Mouse (Mus musculus) midbrain, postnatal 0 days (tissue): Measurements from ENCODE around the gene Miox. TPM values are rescaled to one million over a fixed set of nuclear protein-coding genes. Genes with fewer than 3 reads are reported as not detected.

Source experiments
- ATAC-seq: fragments of 200-750 bp; cut with Nextera tagmentation; 2 replicates; pipeline ENCODE4 v1.8.0; 2017; ENCODE audit warnings: moderate number of reproducible peaks, mild to moderate bottlenecking, moderate TSS enrichment, moderate library complexity; ENCODE audit not compliant: low FRiP score
- DNase-seq: peaks from one replicate; pipeline ENCODE4 v3.0.0-alpha.2; 2015; ENCODE audit warnings: low spot score
- H3K27ac ChIP-seq: fragments of 300-500 bp; sonication (generic); 2 replicates; pipeline ENCODE4 v1.5.1; 2014; ENCODE audit warnings: low read depth, mild to moderate bottlenecking, low read length, mixed read lengths
- H3K27me3 ChIP-seq: fragments of 300-500 bp; sonication (generic); 2 replicates; pipeline ENCODE4 v1.6.1; 2014; ENCODE audit warnings: low read length, control low read depth, mixed read lengths; ENCODE audit not compliant: insufficient read depth
- H3K36me3 ChIP-seq: fragments of 300-500 bp; sonication (generic); 2 replicates; pipeline ENCODE4 v1.6.1; 2014; ENCODE audit warnings: low read length, control low read depth, mixed read lengths; ENCODE audit not compliant: insufficient read depth
- H3K4me1 ChIP-seq: fragments of 300-500 bp; sonication (generic); 2 replicates; pipeline ENCODE4 v1.6.1; 2014; ENCODE audit warnings: mild to moderate bottlenecking, control low read depth, antibody characterized with exemption, low read length, mixed read lengths; ENCODE audit not compliant: insufficient read depth
- H3K4me2 ChIP-seq: fragments of 300-500 bp; sonication (generic); 2 replicates; pipeline ENCODE4 v1.6.1; 2014; ENCODE audit warnings: low read depth, mild to moderate bottlenecking, low read length, mixed read lengths; ENCODE audit not compliant: poor library complexity, severe bottlenecking
- H3K4me3 ChIP-seq: fragments of 300-500 bp; sonication (generic); 2 replicates; pipeline ENCODE4 v1.5.1; 2014; ENCODE audit warnings: low read depth, mild to moderate bottlenecking, low read length, moderate library complexity
- H3K9ac ChIP-seq: fragments of 300-500 bp; sonication (generic); replicated peaks from 2 replicates; pipeline ENCODE4 v1.6.1; 2014; ENCODE audit warnings: mild to moderate bottlenecking, low read length, moderate library complexity, mixed read lengths; ENCODE audit not compliant: poor library complexity, severe bottlenecking
- H3K9me3 ChIP-seq: fragments of 300-500 bp; sonication (generic); 2 replicates; pipeline ENCODE4 v1.6.1; 2016; ENCODE audit warnings: low read length, control low read depth
- CTCF ChIP-seq: IDR thresholded peaks from 2 replicates; pipeline ENCODE4 v1.5.1; 2016; ENCODE audit warnings: antibody characterized with exemption, mild to moderate bottlenecking
- whole genome bisulfite sequencing: fragments of 180-500 bp; shearing (Covaris S2); extraction: QIAGEN DNeasy Blood & Tissue Kit; methylation state at CpG from one replicate; pipeline ENCODE4 v1.1.7; 2014; 5-methylcytosine and 5-hydroxymethylcytosine counted together
- microRNA-seq: library from miRNA; unstranded; fragments of <30 nt; microRNA quantifications from one replicate; pipeline ENCODE4, GENCODE M21; 2016; ENCODE audit warnings: borderline number of aligned reads
- polyA plus RNA-seq: library from polyadenylated mRNA; unstranded; fragments of >200 nt; fragmentation: Nextera tagmentation; extraction: Ambion mirVana; gene quantifications from 2 replicates; pipeline ENCODE4 v1.2.1, GENCODE M21; 2015
- total RNA-seq: library from RNA; depleted of rRNA; stranded (reverse); fragments of >200 nt; gene quantifications from 2 replicates; pipeline ENCODE4 v1.2.3, GENCODE M21; 2014; rRNA removed

The Miox gene
- total and polyA plus RNA-seq, 2 experiments from 2014 or later: not detected

GRCm38 (mm10) chr15:89377938-89378828 is 44.0 kb downstream of the Miox start:
- Histone ChIP-seq H3K9me3 (no peaks in the 10 kb centered on the region), H3K36me3 (no peaks in the 10 kb centered on the region), H3K4me2 (peak overlapping the region; percentile 66), H3K27me3 (peaks cover 32% of the 10 kb centered on the region), H3K9ac (0 out of 2 replicates have a peak overlapping the region, but pooled peaks have one; percentile 25), H3K4me3 (peak overlapping the region; percentile 33), H3K4me1 (peaks cover 16% of the 10 kb centered on the region), H3K27ac (no peak overlapping the region)
- no peak for TF ChIP-seq CTCF
- 14% methylated on average over 46 of the region's 46 CpGs for WGBS
- DNase-seq: no peak
- no peak for ATAC-seq

GRCm38 (mm10) chr15:89378831-89379401 is 44.7 kb downstream of the Miox start, which contains the start of gene Odf3b:
TSS of gene Odf3b (minus strand) at chr15:89379282.
- Histone ChIP-seq H3K9ac (0 out of 2 replicates have a peak within 1 kb of the TSS, but pooled peaks have one; percentile 25), H3K36me3 (no peaks in the 10 kb centered on the region), H3K4me3 (peak within 1 kb of the TSS; percentile 33), H3K27ac (no peak within 1 kb of the TSS), H3K27me3 (peaks cover 32% of the 10 kb centered on the region), H3K4me2 (peak within 1 kb of the TSS; percentile 66), H3K9me3 (no peaks in the 10 kb centered on the region), H3K4me1 (peaks cover 16% of the 10 kb centered on the region)
- no peak for DNase-seq
- no peak for ATAC-seq
- 1% methylated on average over 33 of the region's 33 CpGs for WGBS
- no peak for TF ChIP-seq CTCF

DNA sequence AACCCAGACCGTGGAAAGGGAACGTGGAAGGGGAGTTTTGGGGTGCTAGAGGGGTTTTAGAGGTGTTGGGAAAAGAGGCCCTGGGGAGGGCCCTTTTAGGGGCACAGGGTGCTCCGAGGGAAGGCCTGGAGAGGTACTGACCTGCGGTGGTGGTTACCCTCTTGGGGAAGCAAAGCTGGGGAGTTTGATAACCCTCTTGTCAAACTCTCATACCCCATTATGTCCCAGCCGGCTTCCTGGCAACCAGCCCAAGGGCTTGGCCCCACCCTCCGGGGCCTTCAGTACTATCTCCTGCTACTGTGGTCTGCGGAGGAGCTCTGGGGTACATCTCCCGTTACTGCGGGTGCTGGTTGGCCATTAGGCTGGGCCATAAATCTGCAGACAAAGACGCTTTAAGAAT is 45.2 kb downstream of the Miox start:
- 16% methylated on average over 10 of the region's 10 CpGs for WGBS
- H3K9me3 ChIP-seq: no peaks in the 10 kb centered on the region
- no peak overlapping the region for H3K27ac ChIP-seq
- H3K4me2 ChIP-seq: peak overlapping the region; percentile 66
- H3K4me3 ChIP-seq: peak overlapping the region; percentile 33
- no peak for ATAC-seq
- no peaks in the 10 kb centered on the region for H3K36me3 ChIP-seq
- H3K9ac ChIP-seq: no peak overlapping the region
- H3K4me1 ChIP-seq: peaks cover 13% of the 10 kb centered on the region
- TF ChIP-seq CTCF: no peak
- DNase-seq: no peak
- H3K27me3 ChIP-seq: peaks cover 32% of the 10 kb centered on the region

- 91% methylated on average over 7 of the region's 7 CpGs for WGBS
- Histone ChIP-seq H3K27me3 (peaks cover 1% of the 10 kb centered on the region; the same call in 1 of the 2 replicates), H3K4me3 (no peak within 1 kb of the TSS), H3K27ac (no peak within 1 kb of the TSS), H3K9me3 (no peaks in the 10 kb centered on the region), H3K4me2 (no peak within 1 kb of the TSS), H3K9ac (no peak within 1 kb of the TSS), H3K36me3 (no peaks in the 10 kb centered on the region), H3K4me1 (no peaks in the 10 kb centered on the region)
- no peak for TF ChIP-seq CTCF
- DNase-seq: no peak
- ATAC-seq: no peak
Observed at GRCm38 (mm10) chr15:89384617-89385016, 50.4 kb downstream of the Miox start, which contains the start of gene Klhdc7b. TSS of gene Klhdc7b (plus strand) at chr15:89384917.

Small RNAs within 50 kb of the gene (microRNA-seq; reads per million reads assigned to microRNA genes)
- 1.7 reads per million for gene Mir6959

Other genes with a start within 250 kb of the Miox start
- 42.3 and 50.0 TPM in 2 replicates for gene Selenoo, start 245.3 kb upstream of the Miox start, total RNA-seq
- gene Selenoo, start 245.3 kb upstream of the Miox start, polyA plus RNA-seq: 19.0 and 19.4 TPM in 2 replicates
- 46.1 and 68.0 TPM in 2 replicates for gene Tubgcp6, start 211.3 kb upstream of the Miox start, total RNA-seq
- gene Tubgcp6, start 211.3 kb upstream of the Miox start, polyA plus RNA-seq: 10.8 and 11.0 TPM in 2 replicates
- 24.4 and 26.4 TPM in 2 replicates for gene Hdac10, start 205.7 kb upstream of the Miox start, total RNA-seq
- 24.5 and 25.6 TPM in 2 replicates for gene Hdac10, start 205.7 kb upstream of the Miox start, polyA plus RNA-seq
- 1.5 and 4.7 TPM in 2 replicates for gene Mapk12, start 193.7 kb upstream of the Miox start, total RNA-seq
- 2.0 and 3.2 TPM in 2 replicates for gene Mapk12, start 193.7 kb upstream of the Miox start, polyA plus RNA-seq
- gene Mapk11, start 184.8 kb upstream of the Miox start, total RNA-seq: 26.9 and 34.8 TPM in 2 replicates
- 18.9 and 19.3 TPM in 2 replicates for gene Mapk11, start 184.8 kb upstream of the Miox start, polyA plus RNA-seq
- 153 and 199 TPM in 2 replicates for gene Plxnb2, start 153.6 kb upstream of the Miox start, total RNA-seq
- gene Plxnb2, start 153.6 kb upstream of the Miox start, polyA plus RNA-seq: 46.8 and 50.4 TPM in 2 replicates
- gene Dennd6b, start 137.9 kb upstream of the Miox start, total RNA-seq: 98.8 and 115 TPM in 2 replicates
- 88.2 and 88.3 TPM in 2 replicates for gene Dennd6b, start 137.9 kb upstream of the Miox start, polyA plus RNA-seq
- gene Ppp6r2, start 122.8 kb upstream of the Miox start, total RNA-seq: 225 and 315 TPM in 2 replicates
- 76.5 and 87.1 TPM in 2 replicates for gene Ppp6r2, start 122.8 kb upstream of the Miox start, polyA plus RNA-seq
- 268 and 287 TPM in 2 replicates for gene Sbf1, start 19.1 kb upstream of the Miox start, total RNA-seq
- 77.3 and 79.3 TPM in 2 replicates for gene Sbf1, start 19.1 kb upstream of the Miox start, polyA plus RNA-seq
- not detected in 2 replicates for gene Adm2, start 11.7 kb upstream of the Miox start, total RNA-seq
- not detected in 2 replicates for gene Adm2, start 11.7 kb upstream of the Miox start, polyA plus RNA-seq
- 20.2 and 25.6 TPM in 2 replicates for gene Lmf2, start 21.3 kb downstream of the Miox start, total RNA-seq
- gene Lmf2, start 21.3 kb downstream of the Miox start, polyA plus RNA-seq: 27.3 and 30.9 TPM in 2 replicates
- gene Ncaph2, start 21.3 kb downstream of the Miox start, total RNA-seq: 87.1 and 88.8 TPM in 2 replicates
- 88.0 and 96.9 TPM in 2 replicates for gene Ncaph2, start 21.3 kb downstream of the Miox start, polyA plus RNA-seq
- 24.9 and 36.1 TPM in 2 replicates for gene Sco2, start 39.4 kb downstream of the Miox start, total RNA-seq
- gene Sco2, start 39.4 kb downstream of the Miox start, polyA plus RNA-seq: 23.1 and 26.5 TPM in 2 replicates
- gene Tymp, start 42.6 kb downstream of the Miox start, total RNA-seq: 4.6 and 7.0 TPM in 2 replicates
- gene Tymp, start 42.6 kb downstream of the Miox start, polyA plus RNA-seq: 3.1 and 3.6 TPM in 2 replicates
- gene Odf3b, start 44.9 kb downstream of the Miox start, total RNA-seq: 2.2 and 10.7 TPM in 2 replicates
- gene Odf3b, start 44.9 kb downstream of the Miox start, polyA plus RNA-seq: 6.7 and 8.6 TPM in 2 replicates
- gene Klhdc7b, start 50.5 kb downstream of the Miox start, total RNA-seq: 0.14 and 0.22 TPM in 2 replicates
- not detected in 2 replicates for gene Klhdc7b, start 50.5 kb downstream of the Miox start, polyA plus RNA-seq
- gene Syce3, start 76.1 kb downstream of the Miox start, total RNA-seq: not detected in 2 replicates
- gene Syce3, start 76.1 kb downstream of the Miox start, polyA plus RNA-seq: not detected in 2 replicates
- gene Cpt1b, start 91.5 kb downstream of the Miox start, total RNA-seq: 2.4 and 4.7 TPM in 2 replicates
- gene Cpt1b, start 91.5 kb downstream of the Miox start, polyA plus RNA-seq: 1.7 and 2.2 TPM in 2 replicates
- gene C730034F03Rik, start 95.2 kb downstream of the Miox start, total RNA-seq: 0.66 and 1.2 TPM in 2 replicates
- 2.1 and 3.9 TPM in 2 replicates for gene C730034F03Rik, start 95.2 kb downstream of the Miox start, polyA plus RNA-seq
- 0.85 and 0.93 TPM in 2 replicates for gene Gm44502, start 95.3 kb downstream of the Miox start, total RNA-seq
- gene Gm44502, start 95.3 kb downstream of the Miox start, polyA plus RNA-seq: not detected in 2 replicates
- gene Chkb, start 95.5 kb downstream of the Miox start, total RNA-seq: 65.3 and 66.2 TPM in 2 replicates
- 101 and 103 TPM in 2 replicates for gene Chkb, start 95.5 kb downstream of the Miox start, polyA plus RNA-seq
- 100 and 110 TPM in 2 replicates for gene Mapk8ip2, start 119.5 kb downstream of the Miox start, total RNA-seq
- 68.0 and 68.8 TPM in 2 replicates for gene Mapk8ip2, start 119.5 kb downstream of the Miox start, polyA plus RNA-seq
- 31.0 and 34.0 TPM in 2 replicates for gene Arsa, start 143.0 kb downstream of the Miox start, total RNA-seq
- gene Arsa, start 143.0 kb downstream of the Miox start, polyA plus RNA-seq: 32.4 and 37.1 TPM in 2 replicates
- 61.5 and 63.2 TPM in 2 replicates for gene Shank3, start 165.2 kb downstream of the Miox start, total RNA-seq
- 8.1 and 12.6 TPM in 2 replicates for gene Shank3, start 165.2 kb downstream of the Miox start, polyA plus RNA-seq
- 1.7 and 3.5 TPM in 2 replicates for gene Acr, start 233.9 kb downstream of the Miox start, total RNA-seq
- 2.0 and 3.1 TPM in 2 replicates for gene Acr, start 233.9 kb downstream of the Miox start, polyA plus RNA-seq